Mouse (Mus musculus) kidney, postnatal 0 days (tissue): ENCODE results near the gene Tead4. TPM values are rescaled to one million over a fixed set of nuclear protein-coding genes. Genes with fewer than 3 reads are reported as not detected.

Source experiments
- ATAC-seq: fragments of 200-750 bp; cut with Nextera tagmentation; replicated peaks from 2 replicates; pipeline ENCODE4 v1.8.0; 2017; ENCODE audit warnings: low read depth, moderate number of reproducible peaks, moderate TSS enrichment, moderate library complexity; ENCODE audit not compliant: low FRiP score
- DNase-seq: peaks from one replicate; pipeline ENCODE4 v3.0.0-alpha.2; 2016; ENCODE audit warnings: low spot score
- H3K27ac ChIP-seq: fragments of 300-500 bp; sonication (generic); 2 replicates; pipeline ENCODE4 v1.5.1; 2014; ENCODE audit warnings: mild to moderate bottlenecking
- H3K27me3 ChIP-seq: fragments of 300-500 bp; sonication (generic); 2 replicates; pipeline ENCODE4 v1.6.1; 2014; ENCODE audit warnings: low read length, mixed read lengths; ENCODE audit not compliant: insufficient read depth
- H3K36me3 ChIP-seq: fragments of 300-500 bp; sonication (generic); 2 replicates; pipeline ENCODE4 v1.6.1; 2014; ENCODE audit warnings: low read length, mixed read lengths; ENCODE audit not compliant: insufficient read depth
- H3K4me1 ChIP-seq: fragments of 300-500 bp; sonication (generic); replicated peaks from 2 replicates; pipeline ENCODE4 v1.6.1; 2014; ENCODE audit warnings: antibody characterized with exemption, low read length, mixed read lengths; ENCODE audit not compliant: insufficient read depth
- H3K4me2 ChIP-seq: fragments of 300-500 bp; sonication (generic); 2 replicates; pipeline ENCODE4 v1.6.1; 2014; ENCODE audit warnings: mild to moderate bottlenecking, low read length, moderate library complexity, mixed read lengths
- H3K4me3 ChIP-seq: fragments of 300-500 bp; sonication (generic); replicated peaks from 2 replicates; pipeline ENCODE4 v1.5.1; 2014; ENCODE audit warnings: low read depth, low read length
- H3K9ac ChIP-seq: fragments of 300-500 bp; sonication (generic); 2 replicates; pipeline ENCODE4 v1.6.1; 2014; ENCODE audit warnings: low read depth, low read length
- H3K9me3 ChIP-seq: fragments of 300-500 bp; sonication (generic); replicated peaks from 2 replicates; pipeline ENCODE4 v1.6.1; 2016; ENCODE audit warnings: low read length, inconsistent platforms, mixed read lengths
- CTCF ChIP-seq: IDR thresholded peaks from 2 replicates; pipeline ENCODE4 v1.5.1; 2016; ENCODE audit warnings: antibody characterized with exemption, low read depth, mild to moderate bottlenecking, moderate library complexity
- WGBS: fragments of 180-500 bp; shearing (Covaris S2); extraction: QIAGEN DNeasy Blood & Tissue Kit; methylation state at CpG from one replicate; pipeline ENCODE4 v1.1.7; 2014; 5-methylcytosine and 5-hydroxymethylcytosine counted together
- polyA plus RNA-seq: library from polyadenylated mRNA; unstranded; fragments of >200 nt; fragmentation: Nextera tagmentation; extraction: Ambion mirVana; gene quantifications from 2 replicates; pipeline ENCODE4 v1.2.1, GENCODE M21; 2015

Gene Tead4
- polyA plus RNA-seq, 1 experiment from 2014 or later = 2.3 TPM

- H3K9ac ChIP-seq = peak overlapping the region; percentile 51
- no peaks in the 10 kb centered on the region for H3K9me3 ChIP-seq
- no peaks in the 10 kb centered on the region for H3K27me3 ChIP-seq
- no peaks in the 10 kb centered on the region for H3K36me3 ChIP-seq
- H3K4me3 ChIP-seq = peak overlapping the region; percentile 51
- no peaks in the 10 kb centered on the region for H3K4me1 ChIP-seq
- no peak; the same call in 1 of the 2 replicates for TF ChIP-seq CTCF
- peak overlapping the region; percentile 70; the same call in 1 of the 2 replicates for H3K27ac ChIP-seq
- peak; percentile 99 for DNase-seq
- WGBS = under 1% methylated on average over 54 of the region's 54 CpGs
- peak; percentile 99 for ATAC-seq
- H3K4me2 ChIP-seq = peak overlapping the region; percentile 74
These were observed 100.3 kb downstream of the Tead4 start for GRCm38 (mm10) chr6:128200116-128200846.

DNA sequence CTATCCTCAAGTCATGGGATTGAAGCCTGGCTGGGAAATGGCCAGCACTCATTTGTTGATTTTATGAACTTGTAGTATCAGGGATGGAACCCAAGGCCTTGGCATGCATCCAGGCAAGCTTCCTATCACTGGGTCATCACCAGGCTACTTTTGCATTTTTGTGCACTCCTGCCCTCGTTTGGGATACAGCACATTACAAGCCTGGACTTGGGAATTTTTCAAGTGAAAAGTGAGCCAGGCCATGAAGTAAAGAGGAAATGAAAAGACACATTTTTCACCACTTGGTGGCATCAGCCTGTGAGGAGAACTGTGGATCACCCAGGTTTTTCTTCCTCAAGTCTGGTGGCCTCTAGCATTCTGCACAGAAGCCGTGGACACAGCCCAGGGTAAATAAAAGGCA lies 117.1 kb downstream of the Tead4 start:
- H3K27ac ChIP-seq = no peak overlapping the region
- H3K4me1 ChIP-seq = 0 out of 2 replicates have a peak, but pooled peaks cover 4% of the 10 kb centered on the region
- H3K4me3 ChIP-seq = no peak overlapping the region
- no peak overlapping the region for H3K4me2 ChIP-seq
- no peaks in the 10 kb centered on the region for H3K36me3 ChIP-seq
- TF ChIP-seq CTCF = peak; percentile 42; the same call in 1 of the 2 replicates
- ATAC-seq = no peak
- H3K27me3 ChIP-seq = no peaks in the 10 kb centered on the region
- WGBS = 16% methylated on average over 2 of the region's 2 CpGs
- H3K9me3 ChIP-seq = no peaks in the 10 kb centered on the region
- no peak overlapping the region for H3K9ac ChIP-seq
- DNase-seq = peak; percentile 38

- WGBS = 28% methylated on average over 5 of the region's 5 CpGs
- Histone ChIP-seq H3K9me3 (no peaks in the 10 kb centered on the region), H3K4me2 (no peak overlapping the region), H3K4me1 (0 out of 2 replicates have a peak, but pooled peaks cover 4% of the 10 kb centered on the region), H3K4me3 (no peak overlapping the region), H3K27me3 (no peaks in the 10 kb centered on the region), H3K9ac (no peak overlapping the region; the same call in 1 of the 2 replicates), H3K36me3 (no peaks in the 10 kb centered on the region), H3K27ac (no peak overlapping the region)
- no peak for DNase-seq
- no peak for ATAC-seq
- TF ChIP-seq CTCF = no peak
These were observed 119.4 kb downstream of the Tead4 start for GRCm38 (mm10) chr6:128181176-128181575.

DNA sequence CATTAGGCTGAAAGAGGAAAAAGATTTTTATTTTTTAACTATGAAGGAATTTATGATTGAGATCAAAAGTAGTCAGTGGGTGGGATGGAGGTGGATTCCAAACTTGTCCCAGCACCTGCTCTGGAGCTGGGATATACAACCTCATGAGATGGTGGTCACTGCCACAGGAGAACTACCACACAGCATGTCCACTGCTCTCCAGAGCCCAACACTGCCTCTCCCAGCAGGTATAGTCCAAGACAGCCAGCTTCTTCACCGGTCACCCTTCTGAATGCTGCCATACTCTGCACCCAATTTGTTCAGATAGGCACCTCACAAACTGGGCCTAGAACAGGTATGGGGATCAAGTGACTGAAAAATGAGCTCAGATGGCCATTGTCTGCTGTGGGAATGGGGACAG lies 121.0 kb downstream of the Tead4 start:
- no peak overlapping the region for H3K4me3 ChIP-seq
- no peak for ATAC-seq
- H3K9ac ChIP-seq = no peak overlapping the region
- no peaks in the 10 kb centered on the region for H3K27me3 ChIP-seq
- no peaks in the 10 kb centered on the region for H3K9me3 ChIP-seq
- DNase-seq = no peak
- no peak overlapping the region for H3K27ac ChIP-seq
- 94% methylated on average over 1 of the region's 1 CpGs for WGBS
- TF ChIP-seq CTCF = no peak
- no peak overlapping the region for H3K4me2 ChIP-seq
- no peaks in the 10 kb centered on the region for H3K36me3 ChIP-seq
- 0 out of 2 replicates have a peak, but pooled peaks cover 4% of the 10 kb centered on the region for H3K4me1 ChIP-seq

- H3K4me1 ChIP-seq = 0 out of 2 replicates have a peak, but pooled peaks cover 4% of the 10 kb centered on the region
- no peaks in the 10 kb centered on the region for H3K9me3 ChIP-seq
- H3K4me3 ChIP-seq = no peak overlapping the region
- TF ChIP-seq CTCF = peak; percentile 46; the same call in 1 of the 2 replicates
- H3K27me3 ChIP-seq = no peaks in the 10 kb centered on the region
- no peak for DNase-seq
- ATAC-seq = no peak
- H3K9ac ChIP-seq = no peak overlapping the region
- H3K4me2 ChIP-seq = no peak overlapping the region
- WGBS = 73% methylated on average over 5 of the region's 5 CpGs
- H3K27ac ChIP-seq = no peak overlapping the region
- H3K36me3 ChIP-seq = no peaks in the 10 kb centered on the region
These were observed 121.4 kb downstream of the Tead4 start for GRCm38 (mm10) chr6:128179247-128179646.

DNA sequence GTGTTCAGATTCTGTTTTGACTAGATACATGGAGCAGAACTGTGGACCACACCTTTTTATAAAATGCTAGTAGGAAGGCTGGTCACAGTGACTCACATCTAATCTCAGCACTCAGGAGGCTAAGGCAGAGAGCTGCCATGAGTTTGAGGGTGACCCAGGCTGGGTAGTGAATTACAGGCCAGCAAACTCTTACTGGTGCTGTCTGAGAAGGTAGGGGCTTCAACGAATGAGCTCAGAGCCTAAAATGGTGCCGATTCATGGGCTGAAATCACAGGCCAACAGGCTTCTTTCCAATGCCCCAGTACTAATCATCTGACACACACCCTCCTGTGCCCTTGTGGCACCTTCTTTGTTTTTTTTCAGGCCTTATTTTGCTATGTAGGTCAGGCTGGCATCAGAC lies 121.9 kb downstream of the Tead4 start:
- H3K9ac ChIP-seq = no peak overlapping the region
- ATAC-seq (no peak), DNase-seq (no peak)
- H3K4me2 ChIP-seq = no peak overlapping the region
- TF ChIP-seq CTCF = no peak
- no peak overlapping the region for H3K4me3 ChIP-seq
- H3K27ac ChIP-seq = no peak overlapping the region
- no peaks in the 10 kb centered on the region for H3K27me3 ChIP-seq
- WGBS = 91% methylated on average over 2 of the region's 2 CpGs
- no peaks in the 10 kb centered on the region for H3K36me3 ChIP-seq
- H3K4me1 ChIP-seq = 0 out of 2 replicates have a peak, but pooled peaks cover 4% of the 10 kb centered on the region
- H3K9me3 ChIP-seq = no peaks in the 10 kb centered on the region

Other genes starting within 250 kb of the Tead4 start
- 102 and 131 TPM in 2 replicates for gene Tspan9, start 157.2 kb downstream of the Tead4 start, polyA plus RNA-seq
- 15.0 and 17.6 TPM in 2 replicates for gene Tulp3, start 55.0 kb upstream of the Tead4 start, polyA plus RNA-seq
- 68.3 and 73.9 TPM in 2 replicates for gene Rhno1, start 62.1 kb upstream of the Tead4 start, polyA plus RNA-seq
- 11.8 TPM in 2 replicates for gene Foxm1, start 62.1 kb upstream of the Tead4 start, polyA plus RNA-seq
- gene Tex52, start 74.6 kb upstream of the Tead4 start, polyA plus RNA-seq = not detected in 2 replicates
- not detected in 2 replicates for gene Gm44596, start 74.7 kb upstream of the Tead4 start, polyA plus RNA-seq
- gene Nrip2, start 98.5 kb upstream of the Tead4 start, polyA plus RNA-seq = 21.2 and 23.5 TPM in 2 replicates
- gene Itfg2, start 124.1 kb upstream of the Tead4 start, polyA plus RNA-seq = 19.1 and 22.5 TPM in 2 replicates
- 286 and 317 TPM in 2 replicates for gene Fkbp4, start 137.9 kb upstream of the Tead4 start, polyA plus RNA-seq
- gene Pzp, start 225.9 kb upstream of the Tead4 start, polyA plus RNA-seq = 0.25 and 0.79 TPM in 2 replicates